Mouse (Mus musculus): ENCODE measurements around the gene Papss1. TPM values are rescaled to one million over a fixed set of nuclear protein-coding genes. Genes with fewer than 3 reads are reported as not detected.

Papss1 gene
- polyA plus RNA-seq, 1 experiment from 2014 or later, result 101 TPM

DNA sequence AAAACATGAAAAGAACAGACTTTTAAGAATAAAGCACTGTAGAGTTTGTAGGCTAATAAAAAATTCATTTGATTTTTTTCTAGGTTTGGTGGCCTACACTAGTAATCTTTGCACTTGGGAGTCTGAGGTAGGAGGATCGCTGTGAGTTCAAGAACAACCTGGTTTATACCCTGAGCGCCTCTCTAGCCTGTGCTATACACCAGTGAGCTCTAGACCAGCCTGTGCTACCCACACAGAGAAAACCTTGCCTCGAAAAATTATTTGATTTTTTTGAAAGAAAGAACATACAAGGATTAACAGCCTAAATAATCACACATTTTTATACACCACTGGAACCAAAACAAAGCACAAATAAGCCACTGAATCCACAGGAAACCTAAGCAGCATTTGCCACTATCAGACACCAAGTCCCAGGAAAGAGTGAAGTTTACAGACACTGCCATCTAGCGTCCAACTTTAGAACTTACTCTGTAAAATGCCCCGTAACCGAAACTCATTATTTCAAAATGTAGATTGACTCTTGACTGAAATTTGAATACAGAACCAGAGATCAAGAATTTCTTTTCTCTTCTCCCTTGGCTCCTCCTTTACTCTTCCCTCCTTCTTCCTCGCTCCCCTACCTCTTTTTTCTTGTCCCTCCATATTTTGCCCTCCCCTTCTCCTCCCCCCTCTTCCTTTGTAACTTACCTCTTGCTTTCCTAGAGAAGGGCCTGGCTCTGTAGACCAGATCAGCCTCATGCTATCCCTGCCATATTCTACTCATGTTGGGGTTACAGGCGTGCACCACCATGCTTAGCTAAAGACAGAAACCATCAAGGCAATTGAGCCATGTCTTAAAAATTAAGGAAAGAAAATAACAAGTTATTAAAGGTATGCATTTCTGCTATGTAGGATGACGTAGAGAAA, 12.0 kb upstream of the Papss1 start:
- ATAC-seq, result 0 out of 2 replicates have a peak, but pooled peaks have one; percentile 63
- H3K27ac ChIP-seq, result no peak overlapping the region
- H3K9ac ChIP-seq (replicated peaks), result no peak overlapping the region
- H3K36me3 ChIP-seq, result no peaks in the 10 kb centered on the region
- H3K4me2 ChIP-seq (replicated peaks), result no peak overlapping the region
- no peaks in the 10 kb centered on the region for H3K27me3 ChIP-seq
- no peak overlapping the region for H3K4me3 ChIP-seq (replicated peaks)
- 43% methylated on average over 9 of the region's 9 CpGs for WGBS
- no peaks in the 10 kb centered on the region for H3K4me1 ChIP-seq (replicated peaks)
- no peaks in the 10 kb centered on the region for H3K9me3 ChIP-seq

DNA sequence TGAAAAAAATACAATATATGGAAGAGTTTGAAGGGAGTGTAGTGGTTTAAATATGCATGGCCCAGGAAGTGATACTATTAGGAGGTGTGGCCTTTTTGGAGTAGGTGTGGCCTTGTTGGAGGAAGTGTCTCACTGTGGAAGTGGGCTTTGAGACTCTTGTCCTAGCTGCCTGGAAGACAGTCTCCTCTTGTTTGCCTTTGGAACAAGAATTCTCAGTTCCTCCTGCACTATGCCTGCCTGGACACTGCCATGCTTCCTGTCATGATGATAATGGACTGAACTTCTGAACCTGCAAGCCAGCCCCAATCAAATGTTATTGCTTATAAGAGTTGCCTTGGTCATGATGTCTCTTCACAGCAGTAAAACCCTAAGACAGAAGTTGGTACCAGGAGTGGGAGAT, 8.8 kb upstream of the Papss1 start:
- Histone ChIP-seq H3K9me3 (no peaks in the 10 kb centered on the region), H3K4me2 (replicated peaks) (no peak overlapping the region), H3K9ac (replicated peaks) (no peak overlapping the region), H3K4me1 (replicated peaks) (no peaks in the 10 kb centered on the region), H3K27me3 (no peaks in the 10 kb centered on the region), H3K27ac (no peak overlapping the region), H3K4me3 (replicated peaks) (no peak overlapping the region), H3K36me3 (no peaks in the 10 kb centered on the region)
- ATAC-seq, result no peak

DNA sequence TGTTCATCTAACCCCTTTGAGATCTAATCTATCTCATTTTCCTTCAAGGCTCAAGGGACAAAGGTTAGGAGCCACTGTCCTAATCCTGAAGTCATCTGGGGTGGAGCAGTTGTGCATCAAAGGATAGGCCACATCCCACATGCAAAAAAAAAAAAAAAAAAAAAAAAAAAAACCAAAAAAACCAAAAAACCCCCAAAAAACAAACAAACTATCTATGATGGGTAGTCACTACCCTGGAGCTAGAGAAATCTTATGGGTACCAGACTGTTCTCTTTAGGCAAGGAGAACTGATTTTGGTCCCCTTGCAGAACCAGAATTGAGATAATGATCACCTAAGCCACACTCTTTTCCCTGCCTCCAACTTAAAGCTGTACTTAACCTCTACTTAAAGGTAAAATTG, 3.0 kb upstream of the Papss1 start:
- no peak overlapping the region for H3K27ac ChIP-seq

DNA sequence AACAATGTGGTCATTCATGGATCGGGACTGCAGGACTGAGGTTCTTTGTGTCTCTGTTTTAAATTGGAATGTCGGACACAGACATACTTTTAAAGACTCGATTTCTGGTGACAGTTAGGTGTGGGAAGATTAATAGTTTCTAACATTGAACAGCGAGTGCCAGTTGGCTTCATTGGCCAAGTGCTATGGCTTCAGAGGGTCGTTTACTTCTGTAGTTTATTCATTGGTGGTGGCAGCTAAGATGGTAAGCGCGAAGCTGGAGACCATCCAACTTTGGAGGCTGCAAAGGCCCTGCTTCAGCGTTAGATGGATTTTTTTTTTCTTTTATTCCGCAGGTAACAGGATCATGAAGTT, 666 bp downstream of the Papss1 start:
- Histone ChIP-seq H3K9ac (replicated peaks) (peak overlapping the region; percentile 82), H3K36me3 (peaks cover 12% of the 10 kb centered on the region; the same call in 1 of the 2 replicates), H3K4me2 (replicated peaks) (peak overlapping the region; percentile 60), H3K9me3 (no peaks in the 10 kb centered on the region), H3K27me3 (no peaks in the 10 kb centered on the region), H3K4me1 (replicated peaks) (peaks cover 18% of the 10 kb centered on the region), H3K27ac (peak overlapping the region; percentile 90), H3K4me3 (replicated peaks) (peak overlapping the region; percentile 66)
- no peak for ATAC-seq
- 4% methylated on average over 9 of the region's 9 CpGs for WGBS

More for the DNA sequence above, 3.0 kb upstream of the Papss1 start:
- no peaks in the 10 kb centered on the region for H3K9me3 ChIP-seq
- no peak for ATAC-seq
- no peak overlapping the region for H3K4me2 ChIP-seq (replicated peaks)
- H3K4me3 ChIP-seq (replicated peaks), result no peak overlapping the region
- no peaks in the 10 kb centered on the region for H3K36me3 ChIP-seq
- H3K27me3 ChIP-seq, result no peaks in the 10 kb centered on the region
- no peak overlapping the region for H3K9ac ChIP-seq (replicated peaks)
- H3K4me1 ChIP-seq (replicated peaks), result peaks cover 18% of the 10 kb centered on the region

DNA sequence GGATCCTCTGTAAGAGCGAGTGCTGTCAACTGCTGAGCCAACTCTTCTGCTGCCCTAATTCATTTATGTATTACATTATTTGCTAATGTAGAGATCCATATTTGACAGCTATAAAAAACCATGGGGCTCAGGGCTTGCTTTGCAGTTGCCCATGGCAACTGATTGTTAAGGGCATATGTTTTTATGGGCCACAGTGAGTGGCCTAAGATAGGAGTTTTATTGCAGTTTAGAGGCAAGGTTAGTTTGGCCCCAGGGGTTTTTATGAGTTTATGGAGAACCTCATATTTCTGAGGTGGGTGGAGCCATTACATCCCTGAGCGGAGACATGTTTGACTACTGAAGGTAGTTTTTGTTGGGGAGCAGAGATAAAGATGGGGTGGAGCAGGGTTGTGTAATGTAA, 1.7 kb downstream of the Papss1 start:
- Histone ChIP-seq H3K27me3 (no peaks in the 10 kb centered on the region), H3K4me3 (replicated peaks) (peak overlapping the region; percentile 66), H3K9ac (replicated peaks) (peak overlapping the region; percentile 82; the same call in 1 of the 2 replicates), H3K27ac (no peak overlapping the region), H3K4me2 (replicated peaks) (peak overlapping the region; percentile 60), H3K4me1 (replicated peaks) (peaks cover 18% of the 10 kb centered on the region), H3K36me3 (peaks cover 12% of the 10 kb centered on the region; the same call in 1 of the 2 replicates), H3K9me3 (no peaks in the 10 kb centered on the region)
- 86% methylated on average over 2 of the region's 2 CpGs for WGBS
- no peak for ATAC-seq

DNA sequence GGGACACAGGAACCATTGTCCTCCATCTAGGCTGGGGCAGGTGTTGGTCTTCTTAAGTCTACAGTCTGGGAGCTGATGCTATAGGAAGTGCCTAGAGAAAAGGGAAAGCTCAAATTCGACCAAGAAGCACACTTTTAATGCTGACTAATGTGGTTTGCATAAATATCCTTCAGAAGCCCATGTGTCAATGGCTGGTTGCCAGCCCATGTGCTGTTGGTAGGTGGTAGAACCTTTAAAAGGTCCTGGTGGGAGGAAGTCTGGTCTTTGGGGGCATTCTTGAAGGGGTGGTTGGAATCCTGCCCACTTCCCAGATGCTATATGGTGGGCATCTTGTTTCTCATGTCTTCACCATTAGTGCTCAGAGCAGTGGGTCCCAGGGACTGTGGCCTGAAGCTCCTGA, 5.9 kb downstream of the Papss1 start:
- Histone ChIP-seq H3K27ac (no peak overlapping the region), H3K4me1 (replicated peaks) (peaks cover 10% of the 10 kb centered on the region), H3K4me2 (replicated peaks) (no peak overlapping the region), H3K9me3 (no peaks in the 10 kb centered on the region), H3K27me3 (no peaks in the 10 kb centered on the region), H3K36me3 (peaks cover 15% of the 10 kb centered on the region; the same call in 1 of the 2 replicates), H3K9ac (replicated peaks) (no peak overlapping the region), H3K4me3 (replicated peaks) (no peak overlapping the region)
- WGBS, result 71% methylated on average over 1 of the region's 1 CpGs
- no peak for ATAC-seq

DNA sequence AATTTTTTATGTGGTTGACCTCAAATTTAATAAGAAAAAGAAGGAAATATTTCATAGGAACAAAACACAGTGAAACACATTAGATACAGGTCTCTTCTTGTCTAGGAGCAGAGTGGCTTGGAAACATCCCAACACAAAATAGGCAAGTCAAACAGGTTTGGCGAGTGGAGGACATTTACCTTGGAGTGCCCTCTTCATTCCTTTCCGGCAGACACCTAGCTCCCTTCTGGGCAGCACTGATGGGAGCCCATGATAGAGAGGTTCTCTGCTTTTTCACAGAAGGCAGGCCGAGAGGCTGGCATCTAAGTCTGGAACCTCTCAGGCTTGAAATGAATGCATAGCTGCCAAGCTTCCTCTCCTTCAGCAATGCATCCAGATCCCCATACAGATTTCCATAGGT, 9.0 kb downstream of the Papss1 start:
- no peak overlapping the region for H3K9ac ChIP-seq (replicated peaks)
- H3K27ac ChIP-seq, result no peak overlapping the region
- H3K4me3 ChIP-seq (replicated peaks), result no peak overlapping the region
- 87% methylated on average over 3 of the region's 3 CpGs for WGBS
- ATAC-seq, result no peak
- no peaks in the 10 kb centered on the region for H3K4me1 ChIP-seq (replicated peaks)
- peaks cover 15% of the 10 kb centered on the region; the same call in 1 of the 2 replicates for H3K36me3 ChIP-seq
- H3K27me3 ChIP-seq, result no peaks in the 10 kb centered on the region
- H3K9me3 ChIP-seq, result no peaks in the 10 kb centered on the region
- no peak overlapping the region for H3K4me2 ChIP-seq (replicated peaks)

DNA sequence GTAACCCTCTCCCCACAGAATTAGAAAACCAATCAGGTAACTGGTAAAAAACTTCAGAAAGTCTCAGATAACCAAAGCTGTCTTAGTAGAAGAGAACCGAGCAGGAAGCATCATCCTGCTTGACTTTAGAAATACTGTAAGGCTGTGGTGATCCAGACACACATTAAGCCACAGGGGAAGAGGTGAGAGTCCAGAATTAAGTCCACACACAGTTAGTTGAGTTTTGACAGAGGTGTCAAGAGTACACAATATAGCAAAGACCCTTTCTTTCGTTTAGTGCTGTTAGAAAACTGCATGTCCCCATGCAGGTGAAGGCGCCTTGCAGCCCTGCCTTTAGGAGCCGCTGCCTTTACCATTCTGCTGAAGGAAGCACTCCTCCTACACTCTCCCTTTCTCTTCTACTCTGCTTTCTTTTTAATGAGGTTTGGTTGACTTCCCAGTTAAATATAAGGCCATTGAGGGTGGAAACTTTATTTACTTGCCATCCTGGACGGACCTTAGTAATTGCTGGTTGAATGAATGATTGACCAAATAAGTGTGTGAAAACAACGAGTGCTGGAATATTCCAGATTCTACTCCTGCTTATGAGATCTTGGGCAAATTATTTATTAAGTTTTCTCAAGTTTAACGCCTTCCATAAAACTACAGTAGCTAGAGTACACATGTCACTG, 14.0 kb downstream of the Papss1 start:
- Histone ChIP-seq H3K4me3 (replicated peaks) (no peak overlapping the region), H3K9me3 (no peaks in the 10 kb centered on the region), H3K4me1 (replicated peaks) (no peaks in the 10 kb centered on the region), H3K36me3 (peaks cover 38% of the 10 kb centered on the region), H3K4me2 (replicated peaks) (no peak overlapping the region), H3K9ac (replicated peaks) (no peak overlapping the region), H3K27me3 (no peaks in the 10 kb centered on the region), H3K27ac (no peak overlapping the region)
- WGBS, result 91% methylated on average over 7 of the region's 7 CpGs
- ATAC-seq, result no peak

DNA sequence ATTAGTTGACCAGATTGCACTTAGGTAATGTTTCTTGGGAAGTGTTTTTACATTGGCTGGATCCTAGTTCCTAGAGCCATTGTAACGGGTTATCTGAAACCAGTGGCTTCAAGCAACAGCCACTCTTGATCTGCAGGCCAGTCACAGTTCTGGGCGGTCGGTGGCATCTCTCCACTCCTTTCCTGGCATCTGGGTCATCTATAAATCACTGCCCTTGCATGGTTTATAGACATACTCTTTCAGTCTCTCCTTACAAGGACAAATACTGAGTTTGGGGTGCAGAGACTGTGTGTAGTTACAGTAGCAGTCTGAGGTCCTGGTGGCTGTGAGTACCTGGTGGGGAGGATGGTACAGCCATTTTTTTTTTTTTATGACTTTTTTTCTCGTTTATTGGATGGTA, 15.5 kb downstream of the Papss1 start:
- 93% methylated on average over 4 of the region's 4 CpGs for WGBS
- peaks cover 53% of the 10 kb centered on the region for H3K36me3 ChIP-seq
- ATAC-seq, result no peak

DNA sequence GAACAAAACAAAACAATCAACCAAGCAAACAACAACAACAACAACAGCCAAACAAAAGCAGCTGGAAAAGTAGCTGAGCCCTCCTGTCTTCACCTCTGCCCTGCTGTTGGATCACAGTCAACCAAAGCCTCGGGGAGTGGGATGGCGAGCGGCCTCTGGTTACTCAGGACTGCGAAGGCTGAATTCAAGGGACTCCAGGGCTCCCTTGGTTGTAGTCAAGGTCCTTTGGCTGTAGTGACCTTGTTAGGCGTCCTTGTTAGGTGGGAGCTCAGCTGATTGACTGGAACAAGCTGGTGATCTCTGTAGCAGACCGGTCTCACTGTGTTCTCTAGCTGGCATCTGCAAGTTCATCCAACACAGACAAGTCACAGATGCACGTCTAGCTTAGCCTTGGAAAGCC, 16.5 kb downstream of the Papss1 start:
- Histone ChIP-seq H3K36me3 (peaks cover 63% of the 10 kb centered on the region), H3K9ac (replicated peaks) (no peak overlapping the region), H3K9me3 (no peaks in the 10 kb centered on the region), H3K27ac (no peak overlapping the region), H3K4me3 (replicated peaks) (no peak overlapping the region), H3K27me3 (no peaks in the 10 kb centered on the region), H3K4me1 (replicated peaks) (no peaks in the 10 kb centered on the region), H3K4me2 (replicated peaks) (no peak overlapping the region)
- 92% methylated on average over 7 of the region's 7 CpGs for WGBS
- no peak for ATAC-seq

More for the DNA sequence above, 15.5 kb downstream of the Papss1 start:
- Histone ChIP-seq H3K4me1 (replicated peaks) (no peaks in the 10 kb centered on the region), H3K27me3 (no peaks in the 10 kb centered on the region), H3K27ac (no peak overlapping the region), H3K9me3 (no peaks in the 10 kb centered on the region), H3K4me3 (replicated peaks) (no peak overlapping the region), H3K4me2 (replicated peaks) (no peak overlapping the region), H3K9ac (replicated peaks) (no peak overlapping the region)

DNA sequence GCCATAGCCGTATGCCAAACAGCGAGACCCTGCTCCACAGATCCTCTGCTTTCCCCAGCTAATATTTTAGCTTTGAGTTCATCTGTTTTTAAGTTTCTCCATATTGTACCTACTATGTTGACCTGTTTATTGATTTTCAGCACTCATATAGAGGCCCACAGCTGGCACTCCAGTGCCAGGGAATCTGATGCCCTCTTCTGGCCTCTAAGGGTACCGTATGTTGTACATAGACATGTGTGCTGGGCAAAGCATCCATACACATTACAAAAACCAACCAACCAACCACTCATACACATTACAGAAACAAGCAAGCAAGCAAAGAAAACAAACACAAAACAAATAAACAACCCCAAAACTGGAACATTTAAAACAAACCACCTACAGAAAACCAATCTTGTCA, 22.2 kb downstream of the Papss1 start:
- H3K36me3 ChIP-seq, result peaks cover 82% of the 10 kb centered on the region
- WGBS, result 98% methylated on average over 3 of the region's 3 CpGs
- no peaks in the 10 kb centered on the region for H3K4me1 ChIP-seq (replicated peaks)
- no peaks in the 10 kb centered on the region for H3K27me3 ChIP-seq
- H3K4me2 ChIP-seq (replicated peaks), result no peak overlapping the region
- H3K4me3 ChIP-seq (replicated peaks), result no peak overlapping the region
- no peak for ATAC-seq
- no peaks in the 10 kb centered on the region for H3K9me3 ChIP-seq
- no peak overlapping the region for H3K9ac ChIP-seq (replicated peaks)
- no peak overlapping the region for H3K27ac ChIP-seq

DNA sequence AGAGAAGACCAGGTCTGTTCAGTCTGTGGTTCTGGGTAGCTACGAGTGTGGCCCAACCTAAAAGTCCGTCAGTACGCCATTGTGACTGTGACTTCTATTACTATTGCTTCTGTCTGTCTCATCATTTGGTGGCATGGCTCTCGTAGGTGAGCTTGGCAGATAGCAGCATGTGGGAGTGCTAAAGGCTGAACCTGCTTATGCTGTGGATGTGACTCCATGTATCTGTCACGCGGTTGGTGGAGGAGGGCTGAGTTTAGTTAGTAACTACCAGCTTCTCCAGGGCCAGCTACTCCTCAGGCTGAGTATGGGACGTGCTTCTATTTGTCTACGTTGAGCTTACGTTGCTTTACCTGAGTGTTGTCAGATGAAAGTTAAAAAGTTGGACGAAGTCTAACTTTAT, 23.4 kb downstream of the Papss1 start:
- 98% methylated on average over 10 of the region's 10 CpGs for WGBS
- H3K27ac ChIP-seq, result no peak overlapping the region
- H3K27me3 ChIP-seq, result no peaks in the 10 kb centered on the region
- ATAC-seq, result no peak
- H3K9ac ChIP-seq (replicated peaks), result no peak overlapping the region
- H3K9me3 ChIP-seq, result no peaks in the 10 kb centered on the region
- no peak overlapping the region for H3K4me3 ChIP-seq (replicated peaks)
- H3K4me1 ChIP-seq (replicated peaks), result no peaks in the 10 kb centered on the region
- H3K36me3 ChIP-seq, result peaks cover 74% of the 10 kb centered on the region
- no peak overlapping the region for H3K4me2 ChIP-seq (replicated peaks)

Data from midbrain, embryonic 13.5 days (tissue).